Mouse (Mus musculus) ES-E14 (cell line): Measurements from ENCODE around the gene Cib4. TPM values are rescaled to one million over a fixed set of nuclear protein-coding genes. Genes with fewer than 3 reads are reported as not detected.

ENCODE experiments used
- DNase-seq: peaks from one replicate; pipeline ENCODE4 v3.0.0-alpha.2; 2013; ENCODE audit warnings: low read depth, low spot score
- H3K27ac ChIP-seq: 2 replicates; pipeline ENCODE4 v1.5.1; 2012; ENCODE audit warnings: low read depth, mild to moderate bottlenecking, low read length, moderate library complexity, mixed read lengths; ENCODE audit not compliant: poor library complexity, insufficient read depth, severe bottlenecking
- H3K36me3 ChIP-seq: 2 replicates; pipeline ENCODE4 v1.6.1; 2012; ENCODE audit warnings: mild to moderate bottlenecking, low read length, moderate library complexity, mixed read lengths; ENCODE audit not compliant: control insufficient read depth, poor library complexity, insufficient read depth, severe bottlenecking
- H3K4me1 ChIP-seq, 2 experiments: fragments of 150-350 bp in 1 of 2; sonication (generic) in 1 of 2; 2 replicates each; pipeline ENCODE4 v1.6.1; 2012; ENCODE audit warnings: low read length in 2 of 2, mild to moderate bottlenecking in 1 of 2, mixed read lengths in 1 of 2; ENCODE audit not compliant: control insufficient read depth in 2 of 2, insufficient read depth in 2 of 2, poor library complexity in 1 of 2
- H3K4me3 ChIP-seq, 2 experiments: fragments of 150-350 bp in 1 of 2; sonication (generic) in 1 of 2; 2 replicates each; pipeline ENCODE4 v1.5.1; 2012; ENCODE audit warnings: low read length in 2 of 2, low read depth in 1 of 2, mild to moderate bottlenecking in 1 of 2, mixed read lengths in 1 of 2; ENCODE audit not compliant: insufficient read depth in 1 of 2, poor library complexity in 1 of 2, severe bottlenecking in 1 of 2
- H3K9ac ChIP-seq: 2 replicates; pipeline ENCODE4 v1.6.1; 2012; ENCODE audit warnings: low read depth, mild to moderate bottlenecking, low read length, mixed read lengths; ENCODE audit not compliant: poor library complexity, insufficient read depth, severe bottlenecking
- H3K9me3 ChIP-seq: fragments of 150-350 bp; sonication (generic); 2 replicates; pipeline ENCODE4 v1.6.1; 2012; ENCODE audit warnings: low read depth, mild to moderate bottlenecking, low read length; ENCODE audit not compliant: control insufficient read depth, insufficient read depth
- CHD2 ChIP-seq: IDR thresholded peaks from 2 replicates; pipeline ENCODE4 v1.6.1; 2014; ENCODE audit warnings: mild to moderate bottlenecking, low read depth, low read length, inconsistent platforms
- HCFC1 ChIP-seq: IDR thresholded peaks from 2 replicates; pipeline ENCODE4 v1.6.1; 2012; ENCODE audit warnings: low read length, inconsistent platforms, borderline replicate concordance; ENCODE audit not compliant: insufficient read depth
- MAFK ChIP-seq: IDR thresholded peaks from 2 replicates; pipeline ENCODE4 v1.6.1; 2014; ENCODE audit warnings: mild to moderate bottlenecking, low read depth, low read length, inconsistent platforms; ENCODE audit not compliant: insufficient read depth
- ZC3H11A ChIP-seq: IDR thresholded peaks from 2 replicates; pipeline ENCODE4 v1.6.1; 2012; ENCODE audit warnings: low read depth, mild to moderate bottlenecking, inconsistent platforms, low read length, borderline replicate concordance
- ZNF384 ChIP-seq: IDR thresholded peaks from 2 replicates; pipeline ENCODE4 v1.6.1; 2012; ENCODE audit warnings: low read depth, low read length, inconsistent platforms
- in situ Hi-C, 2 experiments: fragments of 600-800 bp; cut with MboI; formaldehyde crosslinking; loops; one replicate each; pipeline ENCODE4 v1.15.1; 2025; ENCODE audit warnings: low sequenced_read_pairs in 2 of 2, inconsistent platforms in 1 of 2; ENCODE audit not compliant: unreplicated experiment in 2 of 2
- total RNA-seq: library from RNA; depleted of rRNA; stranded (reverse); fragments of 300-350 nt; gene quantifications from 2 replicates; pipeline ENCODE4 v1.2.3, GENCODE M21; 2012

The Cib4 gene
- total RNA-seq, 1 experiment: not detected

GRCm38 (mm10) chr5:30548681-30549080 is 3.0 kb upstream of the Cib4 start:
- DNase-seq: no peak
- Histone ChIP-seq H3K27ac (no peak overlapping the region), H3K36me3 (no peaks in the 10 kb centered on the region), H3K9me3 (no peaks in the 10 kb centered on the region), H3K4me1 (no peaks in the 10 kb centered on the region), H3K4me3 (no peak overlapping the region), H3K9ac (no peak overlapping the region)
- TF ChIP-seq HCFC1: no peak
- TF ChIP-seq ZNF384: no peak
- TF ChIP-seq CHD2: no peak
- no peak for TF ChIP-seq ZC3H11A
- no peak for TF ChIP-seq MAFK
- in situ Hi-C loops: no loop called here

DNA sequence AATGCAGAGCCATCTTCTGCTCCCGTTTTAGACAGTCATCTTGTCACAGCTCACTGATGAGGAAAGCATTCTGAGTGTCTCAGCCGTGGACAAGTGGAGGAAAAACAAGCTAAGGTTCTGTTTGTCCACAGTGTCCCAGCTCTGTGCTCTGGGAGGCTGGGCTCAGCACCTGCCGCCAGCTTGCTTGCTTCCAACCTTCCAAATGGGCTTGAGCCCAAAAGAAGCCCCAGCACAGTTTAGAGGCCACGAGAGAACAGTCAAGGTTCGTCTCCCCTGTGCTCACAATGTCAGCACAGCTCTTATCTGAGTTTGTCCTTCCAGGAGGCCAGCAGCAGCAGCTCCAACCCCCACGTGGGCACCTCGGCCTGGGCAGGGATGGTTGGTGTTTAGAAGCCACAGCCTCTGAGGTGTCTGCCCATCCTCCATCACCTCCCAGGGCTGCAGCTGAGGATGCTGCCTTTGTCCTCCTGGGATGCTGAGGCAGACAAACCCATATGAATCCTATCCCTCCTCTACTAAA is 9.5 kb downstream of the Cib4 start:
- in situ Hi-C loops: no loop called here
- Histone ChIP-seq H3K4me3 (no peak overlapping the region), H3K36me3 (no peaks in the 10 kb centered on the region), H3K9ac (no peak overlapping the region), H3K27ac (no peak overlapping the region), H3K9me3 (no peaks in the 10 kb centered on the region), H3K4me1 (no peaks in the 10 kb centered on the region)
- no peak for DNase-seq
- TF ChIP-seq CHD2: no peak

DNA sequence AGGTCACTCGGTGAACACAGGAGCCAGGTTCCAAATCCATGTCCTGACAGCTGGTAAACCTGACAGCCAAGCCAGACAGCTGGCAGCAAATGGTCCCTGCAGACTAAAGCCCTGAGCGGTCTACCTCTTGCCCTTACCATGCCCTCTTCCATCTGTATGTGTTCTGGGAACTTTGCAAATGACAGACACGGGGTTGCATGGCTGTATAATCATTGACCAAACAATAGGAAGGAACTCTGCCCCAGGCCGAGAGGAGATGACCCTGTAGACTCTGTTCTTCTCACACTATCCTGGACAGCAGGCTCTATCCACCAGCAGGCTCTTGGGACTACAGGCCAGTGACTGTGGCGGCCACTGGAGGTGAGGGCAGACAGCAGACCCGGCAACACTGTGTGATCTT is 11.0 kb downstream of the Cib4 start:
- no peak for TF ChIP-seq ZC3H11A
- Histone ChIP-seq H3K9ac (no peak overlapping the region), H3K4me1 (no peaks in the 10 kb centered on the region), H3K9me3 (no peaks in the 10 kb centered on the region), H3K4me3 (no peak overlapping the region), H3K27ac (no peak overlapping the region), H3K36me3 (no peaks in the 10 kb centered on the region)
- no peak for DNase-seq
- in situ Hi-C loops: no loop called here

GRCm38 (mm10) chr5:30528906-30529305 is 16.7 kb downstream of the Cib4 start:
- no peaks in the 10 kb centered on the region for H3K9me3 ChIP-seq
- in situ Hi-C loops: no loop called here
- H3K36me3 ChIP-seq: no peaks in the 10 kb centered on the region
- H3K4me3 ChIP-seq: no peak overlapping the region
- no peak for DNase-seq
- no peak overlapping the region for H3K9ac ChIP-seq
- no peaks in the 10 kb centered on the region; a peak in 1 of 4 replicates for H3K4me1 ChIP-seq
- H3K27ac ChIP-seq: no peak overlapping the region
- TF ChIP-seq ZNF384: no peak
- no peak for TF ChIP-seq CHD2
- TF ChIP-seq MAFK: no peak
- no peak for TF ChIP-seq HCFC1
- no peak for TF ChIP-seq ZC3H11A

DNA sequence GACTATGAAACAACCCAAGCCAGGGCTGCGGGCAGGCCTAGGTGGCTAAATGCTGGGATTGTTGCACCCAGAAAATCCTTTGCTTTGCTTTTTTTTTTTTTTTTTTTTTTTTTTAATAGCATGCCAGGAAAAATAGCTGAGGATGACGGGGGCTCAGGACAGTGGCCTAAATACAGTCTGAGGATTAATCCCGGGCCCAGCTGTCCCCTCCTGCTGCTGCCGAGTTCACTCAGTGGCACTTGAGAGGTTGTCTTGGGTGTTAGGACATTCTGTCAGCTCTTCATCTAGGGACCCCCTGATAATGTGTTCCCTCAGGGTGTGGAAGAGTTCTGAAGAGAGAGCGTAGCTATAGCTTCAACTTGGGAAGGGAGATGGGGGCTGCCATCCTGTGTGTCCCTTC is 18.5 kb downstream of the Cib4 start:
- Histone ChIP-seq H3K27ac (no peak overlapping the region), H3K9me3 (no peaks in the 10 kb centered on the region), H3K9ac (no peak overlapping the region), H3K36me3 (no peaks in the 10 kb centered on the region), H3K4me1 (no peaks in the 10 kb centered on the region; a peak in 1 of 4 replicates), H3K4me3 (no peak overlapping the region)
- TF ChIP-seq ZNF384 (no peak), MAFK (no peak), ZC3H11A (no peak), CHD2 (no peak)
- in situ Hi-C loops: no loop called here
- DNase-seq: no peak
